Mouse (Mus musculus): ENCODE results near the gene Isoc2a.

GRCm38 (mm10) chr7:4938456-4938855 is 61.5 kb downstream of the Isoc2a start:
- TF ChIP-seq CTCF (conservative IDR thresholded peaks at IDR 0.05; ENCODE audit: low read length) (peak; percentile 99), NANOG (IDR thresholded peaks at IDR 0.05; ENCODE audit: borderline replicate concordance, low read length) (no peak), POU5F1 (IDR thresholded peaks at IDR 0.05; ENCODE audit: borderline replicate concordance, low read length) (no peak)
